Mouse (Mus musculus) testis, adult 10 weeks (tissue): ENCODE results near the gene Olfr1326-ps1. TPM values are rescaled to one million over a fixed set of nuclear protein-coding genes. Genes with fewer than 3 reads are reported as not detected.

Experiments
- polyA plus RNA-seq: library from polyadenylated mRNA; stranded (reverse); fragments of 350-450 nt; fragmentation: Illumina TruSeq; extraction: RNeasy Lipid Tissue Mini Kit (QIAGEN cat#74804); gene quantifications from one replicate; pipeline ENCODE4 v1.2.3, GENCODE M21; 2014; ENCODE audit warnings: low read depth, low replicate concordance

Gene Olfr1326-ps1
- not detected for polyA plus RNA-seq

DNA sequence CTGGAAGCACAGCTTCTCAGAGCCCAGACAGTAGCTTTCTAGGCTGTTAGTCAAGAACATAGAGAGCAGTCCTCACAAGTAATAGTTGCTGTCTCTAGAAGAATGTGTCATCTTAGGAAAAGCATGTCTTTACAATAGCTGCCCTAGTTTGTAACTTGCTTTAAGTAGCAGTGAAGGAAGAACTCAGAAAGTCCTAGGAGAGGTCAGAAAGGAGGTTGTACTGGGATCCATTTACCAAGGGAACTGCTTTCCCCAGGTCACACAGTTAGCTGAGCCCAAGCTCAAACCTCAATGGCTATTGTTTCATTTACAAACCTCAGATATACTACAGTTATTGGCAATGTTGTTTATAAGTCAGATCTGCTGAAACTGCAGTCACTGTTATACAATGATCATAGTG is at the start of gene Olfr1326-ps1:
Gene Olfr1326-ps1 (minus strand): TSS at position 101 of the 400 bp plus-strand sequence.

GRCm38 (mm10) chrX:74592379-74592778 is 17.7 kb upstream of the Olfr1326-ps1 start, which contains the start of gene Olfr1325:
Gene Olfr1325, plus strand, starts transcription at chrX:74592679.

Other genes with a start within 250 kb of the Olfr1326-ps1 start
- not detected for gene Plxna3, start 245.8 kb downstream of the Olfr1326-ps1 start, polyA plus RNA-seq
- gene Lage3, start 221.3 kb downstream of the Olfr1326-ps1 start, polyA plus RNA-seq, result 2.3 TPM
- gene Ubl4a, start 201.7 kb downstream of the Olfr1326-ps1 start, polyA plus RNA-seq, result 5.5 TPM
- 3.9 TPM for gene Slc10a3, start 201.5 kb downstream of the Olfr1326-ps1 start, polyA plus RNA-seq
- 1.3 TPM for gene Fam3a, start 181.6 kb downstream of the Olfr1326-ps1 start, polyA plus RNA-seq
- gene Ikbkg, start 181.6 kb downstream of the Olfr1326-ps1 start, polyA plus RNA-seq, result 4.3 TPM
- 3.8 TPM for gene G6pdx, start 145.7 kb downstream of the Olfr1326-ps1 start, polyA plus RNA-seq
- 2.4 TPM for gene Gm6880, start 93.5 kb downstream of the Olfr1326-ps1 start, polyA plus RNA-seq
- gene Olfr1325, start 17.8 kb upstream of the Olfr1326-ps1 start, polyA plus RNA-seq, result not detected
- 0.10 TPM for gene Gm5640, start 70.7 kb upstream of the Olfr1326-ps1 start, polyA plus RNA-seq
- 4.7 TPM for gene Gm6890, start 166.0 kb upstream of the Olfr1326-ps1 start, polyA plus RNA-seq